Mouse (Mus musculus): ENCODE data around the gene Galnt10. TPM values are rescaled to one million over a fixed set of nuclear protein-coding genes. Genes with fewer than 3 reads are reported as not detected.

Gene Galnt10
- polyA plus RNA-seq, 1 experiment from 2014 or later, result 18.4 TPM

DNA sequence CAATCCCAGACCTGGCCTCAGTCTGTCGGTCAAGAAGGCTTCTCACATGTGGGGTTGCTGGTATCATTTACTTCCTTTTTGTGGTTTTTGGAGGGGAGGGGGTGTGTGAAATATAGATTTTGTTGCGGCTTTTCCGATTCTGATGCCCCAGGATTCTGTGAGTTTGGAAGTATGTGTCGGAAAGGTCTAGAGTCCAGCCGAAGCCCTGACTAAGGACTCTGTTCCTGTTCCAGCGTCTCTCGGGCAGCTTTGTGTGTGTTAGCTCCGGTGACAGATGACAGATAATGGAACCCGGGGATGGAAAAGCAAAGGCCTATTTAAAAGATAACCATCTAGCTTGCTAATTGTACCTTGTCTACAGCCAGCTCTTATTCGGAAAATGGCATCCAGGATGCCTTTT is 4.4 kb downstream of the Galnt10 start:
- Histone ChIP-seq H3K36me3 (ENCODE audit: insufficient read depth, low read length) (no peaks in the 10 kb centered on the region), H3K9me3 (replicated peaks; ENCODE audit: low read length) (no peaks in the 10 kb centered on the region), H3K27ac (no peak overlapping the region), H3K9ac (ENCODE audit: low read depth, low read length) (no peak overlapping the region), H3K4me1 (replicated peaks; ENCODE audit: insufficient read depth, low read length) (peaks cover 21% of the 10 kb centered on the region; the same call in 1 of the 2 replicates), H3K27me3 (ENCODE audit: insufficient read depth, low read length) (no peaks in the 10 kb centered on the region), H3K4me3 (replicated peaks; ENCODE audit: low read depth, low read length) (no peak overlapping the region), H3K4me2 (ENCODE audit: low read length) (no peak overlapping the region)
- WGBS, result 85% methylated on average over 10 of the region's 10 CpGs
- DNase-seq (ENCODE audit: low spot score), result no peak
- ATAC-seq (replicated peaks; ENCODE audit: low FRiP score, low read depth), result no peak
- TF ChIP-seq CTCF (IDR thresholded peaks at IDR 0.05; ENCODE audit: low read depth), result no peak

DNA sequence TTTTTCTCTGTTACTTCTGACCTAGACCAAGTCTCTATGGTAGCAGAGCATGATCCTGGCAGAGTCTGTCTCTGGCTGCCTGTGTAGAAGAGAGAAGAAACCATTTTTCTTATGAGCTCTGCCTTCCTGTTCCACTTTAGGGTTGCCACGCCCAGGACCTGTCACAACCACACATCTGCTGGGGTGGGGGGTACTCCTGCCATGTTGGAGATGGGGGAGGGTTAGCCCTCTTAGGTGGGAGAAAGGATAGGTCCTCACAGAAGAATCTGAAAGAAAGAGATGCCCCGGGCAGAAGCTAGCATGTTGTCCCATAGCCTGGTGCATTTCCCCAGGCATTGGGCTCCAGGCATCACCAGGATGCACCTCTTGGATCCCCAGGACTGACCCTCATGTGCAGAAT is 5.6 kb downstream of the Galnt10 start:
- Histone ChIP-seq H3K36me3 (ENCODE audit: insufficient read depth, low read length) (no peaks in the 10 kb centered on the region), H3K4me1 (replicated peaks; ENCODE audit: insufficient read depth, low read length) (peaks cover 21% of the 10 kb centered on the region; the same call in 1 of the 2 replicates), H3K27me3 (ENCODE audit: insufficient read depth, low read length) (no peaks in the 10 kb centered on the region), H3K4me2 (ENCODE audit: low read length) (no peak overlapping the region), H3K4me3 (replicated peaks; ENCODE audit: low read depth, low read length) (no peak overlapping the region), H3K9me3 (replicated peaks; ENCODE audit: low read length) (no peaks in the 10 kb centered on the region), H3K9ac (ENCODE audit: low read depth, low read length) (no peak overlapping the region), H3K27ac (no peak overlapping the region)
- WGBS, result 88% methylated on average over 2 of the region's 2 CpGs
- DNase-seq (ENCODE audit: low spot score) (no peak), ATAC-seq (replicated peaks; ENCODE audit: low FRiP score, low read depth) (no peak)
- no peak for TF ChIP-seq CTCF (IDR thresholded peaks at IDR 0.05; ENCODE audit: low read depth)

DNA sequence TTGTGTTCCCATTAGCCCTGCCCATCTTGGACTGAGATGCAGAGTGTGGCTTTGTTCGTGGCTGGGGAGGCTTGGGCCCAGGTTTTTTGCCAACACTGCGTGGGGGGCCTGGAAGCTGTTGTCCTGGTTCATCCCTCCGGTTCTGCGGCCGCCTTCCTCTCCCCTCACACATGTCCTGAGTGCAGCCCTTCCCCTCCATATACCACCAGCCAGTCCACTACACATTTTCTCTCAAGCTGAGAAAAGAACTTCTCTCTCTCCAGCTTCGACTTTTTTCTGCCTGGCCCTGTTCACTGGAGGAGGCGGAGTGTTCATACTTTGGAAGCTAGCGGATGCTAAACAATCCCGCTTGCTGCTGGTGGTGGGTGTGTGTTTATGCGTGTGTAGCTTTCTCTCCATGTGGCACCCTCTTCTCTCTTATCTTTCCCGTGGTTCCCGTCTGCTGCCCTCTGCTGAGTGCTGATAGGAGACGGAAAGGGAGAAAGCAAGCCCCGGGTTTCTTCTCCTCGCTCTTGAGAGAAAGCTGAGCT is 6.1 kb downstream of the Galnt10 start:
- H3K9me3 ChIP-seq (replicated peaks; ENCODE audit: low read length), result no peaks in the 10 kb centered on the region
- DNase-seq (ENCODE audit: low spot score), result peak; percentile 73
- no peak overlapping the region for H3K4me2 ChIP-seq (ENCODE audit: low read length)
- no peak overlapping the region for H3K9ac ChIP-seq (ENCODE audit: low read depth, low read length)
- peaks cover 26% of the 10 kb centered on the region; the same call in 1 of the 2 replicates for H3K4me1 ChIP-seq (replicated peaks; ENCODE audit: insufficient read depth, low read length)
- peak; percentile 8; the same call in 1 of the 2 replicates for TF ChIP-seq CTCF (IDR thresholded peaks at IDR 0.05; ENCODE audit: low read depth)
- 43% methylated on average over 15 of the region's 15 CpGs for WGBS
- H3K27me3 ChIP-seq (ENCODE audit: insufficient read depth, low read length), result no peaks in the 10 kb centered on the region
- ATAC-seq (replicated peaks; ENCODE audit: low FRiP score, low read depth), result no peak
- H3K27ac ChIP-seq, result 0 out of 2 replicates have a peak overlapping the region, but pooled peaks have one; percentile 4
- no peak overlapping the region for H3K4me3 ChIP-seq (replicated peaks; ENCODE audit: low read depth, low read length)
- H3K36me3 ChIP-seq (ENCODE audit: insufficient read depth, low read length), result no peaks in the 10 kb centered on the region

DNA sequence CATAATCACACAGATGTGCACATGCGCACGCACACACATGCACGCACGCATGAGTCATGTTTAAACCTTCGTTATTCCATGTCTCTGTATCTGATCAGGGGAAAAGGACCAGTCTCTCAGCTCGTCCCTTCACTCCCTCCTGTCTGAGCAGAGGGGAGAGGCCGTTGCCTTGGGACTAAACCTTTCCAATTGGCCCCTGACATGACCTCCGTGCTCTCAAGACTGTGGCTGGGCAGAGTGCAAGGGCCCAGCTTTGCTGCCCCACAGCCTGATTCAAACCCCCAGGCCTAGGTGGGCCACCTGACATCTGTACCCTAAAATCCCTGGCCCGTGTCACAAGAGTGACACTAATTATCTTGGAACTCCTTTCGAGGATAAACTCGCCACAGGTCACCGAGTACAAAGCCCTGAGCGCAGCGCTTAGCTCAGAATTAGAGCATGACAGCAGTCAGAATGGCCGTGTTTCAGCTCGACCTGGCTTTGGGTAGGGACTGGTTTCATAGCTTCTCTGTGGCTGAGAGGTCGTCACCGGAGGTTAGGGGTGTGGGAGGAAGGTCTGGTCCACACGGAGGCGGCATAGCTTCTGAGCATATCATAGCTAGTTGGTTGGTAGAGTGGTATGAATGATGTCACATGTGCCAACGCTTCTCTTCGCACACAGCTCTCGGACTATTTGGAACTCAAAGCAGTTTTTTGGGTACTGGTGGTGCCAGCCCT is 7.1 kb downstream of the Galnt10 start:
- ATAC-seq (replicated peaks; ENCODE audit: low FRiP score, low read depth), result no peak
- H3K36me3 ChIP-seq (ENCODE audit: insufficient read depth, low read length), result no peaks in the 10 kb centered on the region
- no peak for DNase-seq (ENCODE audit: low spot score)
- no peaks in the 10 kb centered on the region for H3K27me3 ChIP-seq (ENCODE audit: insufficient read depth, low read length)
- no peak overlapping the region for H3K27ac ChIP-seq
- 67% methylated on average over 23 of the region's 23 CpGs for WGBS
- no peak overlapping the region for H3K4me3 ChIP-seq (replicated peaks; ENCODE audit: low read depth, low read length)
- TF ChIP-seq CTCF (IDR thresholded peaks at IDR 0.05; ENCODE audit: low read depth), result no peak
- peaks cover 25% of the 10 kb centered on the region; the same call in 1 of the 2 replicates for H3K4me1 ChIP-seq (replicated peaks; ENCODE audit: insufficient read depth, low read length)
- no peak overlapping the region for H3K9ac ChIP-seq (ENCODE audit: low read depth, low read length)
- no peaks in the 10 kb centered on the region for H3K9me3 ChIP-seq (replicated peaks; ENCODE audit: low read length)
- H3K4me2 ChIP-seq (ENCODE audit: low read length), result no peak overlapping the region

DNA sequence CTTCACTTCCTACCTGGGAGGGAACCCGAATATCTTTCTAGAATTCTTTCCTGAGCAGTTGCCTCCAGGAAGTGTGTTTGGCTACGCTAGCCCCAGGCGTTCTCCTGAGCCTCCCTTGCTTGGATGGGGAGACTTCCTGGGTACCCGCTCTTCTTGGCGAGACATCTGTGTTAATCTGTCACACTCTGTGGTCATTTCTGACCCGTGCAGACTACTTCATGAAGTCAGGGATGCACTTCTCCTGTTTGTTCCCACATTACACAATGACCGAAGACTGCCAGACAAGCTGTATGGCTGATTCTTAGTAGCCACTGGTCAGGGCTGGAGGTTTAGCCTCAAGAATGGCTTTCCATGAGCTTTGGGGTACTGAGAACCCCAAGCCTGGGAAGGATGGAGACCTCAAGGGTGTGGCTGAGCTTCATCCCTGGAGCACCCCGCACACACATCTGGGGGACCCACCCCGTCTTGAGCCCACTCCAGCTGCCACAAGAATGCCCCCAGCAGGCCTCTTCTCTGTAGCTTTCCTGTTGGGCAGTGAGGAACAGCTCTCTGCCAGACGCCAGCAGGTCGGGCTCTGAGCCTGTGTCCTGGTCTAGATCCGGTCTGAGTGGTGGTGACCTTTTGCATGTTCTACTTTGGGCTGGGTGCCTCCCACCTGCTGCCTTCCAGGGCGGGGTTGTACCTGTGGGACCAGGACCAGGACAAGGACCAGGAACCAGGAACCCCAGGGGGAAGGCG is 7.8 kb downstream of the Galnt10 start:
- DNase-seq (ENCODE audit: low spot score), result no peak
- 83% methylated on average over 14 of the region's 14 CpGs for WGBS
- no peaks in the 10 kb centered on the region for H3K27me3 ChIP-seq (ENCODE audit: insufficient read depth, low read length)
- no peak overlapping the region for H3K9ac ChIP-seq (ENCODE audit: low read depth, low read length)
- ATAC-seq (replicated peaks; ENCODE audit: low FRiP score, low read depth), result no peak
- H3K4me2 ChIP-seq (ENCODE audit: low read length), result no peak overlapping the region
- H3K4me3 ChIP-seq (replicated peaks; ENCODE audit: low read depth, low read length), result no peak overlapping the region
- H3K9me3 ChIP-seq (replicated peaks; ENCODE audit: low read length), result no peaks in the 10 kb centered on the region
- H3K36me3 ChIP-seq (ENCODE audit: insufficient read depth, low read length), result no peaks in the 10 kb centered on the region
- H3K4me1 ChIP-seq (replicated peaks; ENCODE audit: insufficient read depth, low read length), result peaks cover 23% of the 10 kb centered on the region; the same call in 1 of the 2 replicates
- no peak overlapping the region for H3K27ac ChIP-seq
- no peak for TF ChIP-seq CTCF (IDR thresholded peaks at IDR 0.05; ENCODE audit: low read depth)

DNA sequence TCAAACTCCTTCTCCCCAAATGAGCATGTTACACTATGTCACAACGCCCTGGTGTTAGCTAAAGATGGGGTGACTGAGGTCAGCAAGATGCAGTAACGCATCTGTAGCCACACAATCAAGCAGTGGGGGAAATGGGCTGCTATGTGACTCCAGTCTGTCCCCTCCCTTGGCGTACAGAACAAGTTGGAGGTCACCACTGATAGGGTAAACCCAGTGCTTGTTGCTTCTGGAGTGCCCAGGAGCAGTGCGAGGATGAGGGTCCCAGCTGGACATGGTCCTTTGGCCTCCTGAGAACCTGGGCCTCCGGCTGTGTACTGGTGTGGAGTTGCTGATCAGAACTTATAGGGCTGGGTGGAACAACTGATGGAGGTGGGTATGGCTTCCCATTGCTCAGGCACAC is 8.6 kb downstream of the Galnt10 start:
- Histone ChIP-seq H3K4me2 (ENCODE audit: low read length) (no peak overlapping the region), H3K9me3 (replicated peaks; ENCODE audit: low read length) (no peaks in the 10 kb centered on the region), H3K9ac (ENCODE audit: low read depth, low read length) (no peak overlapping the region), H3K4me3 (replicated peaks; ENCODE audit: low read depth, low read length) (no peak overlapping the region), H3K27me3 (ENCODE audit: insufficient read depth, low read length) (no peaks in the 10 kb centered on the region), H3K27ac (no peak overlapping the region), H3K36me3 (ENCODE audit: insufficient read depth, low read length) (no peaks in the 10 kb centered on the region), H3K4me1 (replicated peaks; ENCODE audit: insufficient read depth, low read length) (peaks cover 23% of the 10 kb centered on the region; the same call in 1 of the 2 replicates)
- ATAC-seq (replicated peaks; ENCODE audit: low FRiP score, low read depth), result no peak
- no peak for TF ChIP-seq CTCF (IDR thresholded peaks at IDR 0.05; ENCODE audit: low read depth)
- DNase-seq (ENCODE audit: low spot score), result no peak
- WGBS, result 91% methylated on average over 5 of the region's 5 CpGs
